Mouse (Mus musculus) gastrocnemius, adult 18-20 months (tissue): ENCODE data around the gene Opn5. TPM values are rescaled to one million over a fixed set of nuclear protein-coding genes. Genes with fewer than 3 reads are reported as not detected.

Experiments
- DNase-seq: peaks from one replicate; pipeline ENCODE4 v3.0.0; 2021; ENCODE audit warnings: low spot score
- long read RNA-seq, 2 experiments: library from polyadenylated mRNA; stranded (forward); transcript quantifications; one replicate each; pipeline ENCODE4 v2.0.0; 2021
- total RNA-seq, 2 experiments: library from RNA; stranded (reverse); gene quantifications; 2 replicates each; pipeline ENCODE4 v1.2.3; 2021

The Opn5 gene
- not detected for total RNA-seq
- long read RNA-seq, experiment 1: 0 reads
- long read RNA-seq, experiment 2: 0 reads

DNA sequence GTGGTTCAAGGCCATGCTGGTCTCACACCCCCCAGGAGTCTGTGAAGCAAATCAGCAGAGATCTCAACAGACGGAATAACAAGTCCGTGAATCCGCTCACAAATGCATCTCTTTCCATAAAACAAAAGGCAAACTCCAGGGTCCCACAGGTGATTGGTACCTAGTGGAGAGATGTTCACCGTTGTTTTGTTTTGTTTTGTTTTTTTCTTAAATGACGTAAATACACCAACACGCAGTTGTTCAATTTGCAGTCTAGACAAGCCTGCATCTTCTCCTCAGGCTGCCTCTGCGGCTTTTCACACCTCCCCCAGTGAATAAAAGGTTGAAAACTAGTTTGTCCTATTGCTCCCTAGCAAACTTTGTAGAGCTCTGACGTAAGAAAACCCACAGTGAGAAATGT, at the start of gene Opn5:
Opn5 (minus strand) TSS at position 101 of the 400 bp plus-strand sequence.
- no peak for DNase-seq

DNA sequence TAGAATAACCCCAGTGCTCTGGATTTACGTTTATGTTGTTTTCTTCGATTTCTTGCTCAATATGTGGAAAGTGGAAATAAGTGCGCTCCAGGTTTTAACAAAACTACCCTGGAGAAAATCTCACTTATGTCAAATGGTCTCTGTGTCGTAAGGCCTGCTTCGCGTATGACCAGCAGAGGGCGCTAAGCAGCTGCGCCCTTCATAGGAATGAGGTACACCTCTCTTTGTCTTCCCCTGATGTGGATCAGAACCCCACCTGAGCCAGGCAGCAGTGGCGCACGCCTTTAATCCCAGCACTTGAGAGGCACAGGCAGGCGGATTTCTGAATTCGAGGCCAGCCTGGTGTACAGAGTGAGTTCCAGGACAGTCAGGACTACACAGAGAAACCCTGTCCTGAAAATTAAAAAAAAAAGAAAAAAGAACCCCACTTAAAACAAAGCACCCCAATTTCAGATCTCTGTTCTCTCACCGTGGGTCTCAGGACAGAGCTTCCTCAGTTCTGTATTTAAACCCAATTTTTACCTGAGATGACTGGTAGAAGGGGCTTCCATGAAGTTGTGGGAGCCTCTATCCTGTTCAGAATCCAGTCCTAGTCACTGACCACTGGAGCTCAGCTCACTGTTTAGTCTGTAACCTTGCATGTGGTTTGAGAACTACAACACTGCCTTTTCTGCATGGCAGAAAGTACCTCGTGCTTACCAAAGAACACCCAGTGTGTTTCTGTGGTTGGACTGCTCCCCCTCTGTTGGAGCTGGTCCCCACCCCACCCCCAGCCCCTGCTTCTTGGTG, 47.6 kb upstream of the Opn5 start:
- DNase-seq: peak; percentile 14

DNA sequence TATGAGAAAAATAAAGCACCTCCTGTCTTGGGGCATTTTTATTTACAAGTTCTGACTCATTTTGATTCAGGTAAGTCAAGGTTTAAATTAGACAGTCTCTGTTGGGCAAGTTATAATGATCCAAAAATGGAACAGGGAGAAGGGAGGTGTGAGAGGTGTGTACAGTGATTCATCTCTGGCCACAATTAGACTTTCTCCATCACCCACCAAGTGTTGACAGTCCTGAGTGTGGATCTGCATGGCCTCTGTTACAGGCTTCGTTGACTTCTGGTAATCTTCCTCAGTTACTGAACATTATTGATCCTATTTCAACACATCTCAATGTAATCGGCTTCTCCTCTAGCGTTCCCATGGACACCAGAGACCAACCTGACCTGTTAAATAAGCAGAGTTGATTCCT, 32.2 kb upstream of the Opn5 start:
- no peak for DNase-seq

DNA sequence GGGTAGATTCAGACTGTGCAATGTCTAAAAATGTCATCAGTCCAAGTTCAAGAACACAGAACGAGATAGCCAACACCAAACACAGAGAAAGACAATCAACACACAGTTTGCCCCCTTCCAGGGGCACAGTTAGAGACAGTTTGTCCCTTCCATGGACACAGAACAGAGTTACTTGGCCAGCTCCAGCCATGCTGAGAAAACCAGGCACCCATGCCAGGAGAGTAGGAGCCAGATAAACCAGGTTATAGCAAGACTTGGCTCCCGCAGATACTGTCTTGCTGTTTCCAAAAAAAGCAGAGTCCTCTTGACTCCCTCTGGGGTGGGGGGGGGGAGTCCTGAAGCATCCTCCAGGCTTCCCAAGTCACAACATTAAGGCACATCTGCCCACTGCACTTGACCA, 19.0 kb upstream of the Opn5 start:
- DNase-seq: no peak

DNA sequence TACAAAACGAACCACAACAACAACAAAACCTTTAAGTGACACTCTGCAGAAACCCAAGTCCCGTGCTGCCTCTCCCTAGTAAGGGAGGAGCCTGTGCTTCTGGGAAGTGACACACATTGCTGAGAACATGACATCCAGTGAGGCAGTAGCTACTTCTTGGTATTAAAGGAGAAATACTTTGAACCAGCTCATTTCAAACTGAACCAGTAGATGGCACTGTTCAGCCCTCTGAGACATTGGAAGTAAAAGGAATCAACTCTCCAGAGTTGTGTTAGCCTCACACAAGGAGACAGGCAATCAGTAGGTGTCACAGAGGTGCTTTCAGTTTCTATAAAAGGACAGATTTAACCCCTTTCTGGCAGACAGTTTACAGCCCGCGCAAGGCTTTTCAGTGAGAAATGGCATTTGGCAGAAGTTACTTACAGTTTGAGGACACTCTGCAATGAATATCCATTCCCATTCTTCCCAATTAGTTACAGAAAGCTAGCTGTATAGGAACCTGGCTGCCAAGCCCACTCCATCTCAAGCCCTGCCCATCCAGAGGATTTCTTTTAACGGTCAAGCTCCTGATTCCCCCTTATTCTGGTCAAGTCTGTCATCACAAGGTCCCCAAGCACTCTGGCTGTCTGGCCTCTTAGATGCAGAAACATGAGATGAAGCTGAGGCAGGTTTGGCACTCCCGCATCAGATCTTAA, 2.0 kb upstream of the Opn5 start:
- peak; percentile 50 for DNase-seq

DNA sequence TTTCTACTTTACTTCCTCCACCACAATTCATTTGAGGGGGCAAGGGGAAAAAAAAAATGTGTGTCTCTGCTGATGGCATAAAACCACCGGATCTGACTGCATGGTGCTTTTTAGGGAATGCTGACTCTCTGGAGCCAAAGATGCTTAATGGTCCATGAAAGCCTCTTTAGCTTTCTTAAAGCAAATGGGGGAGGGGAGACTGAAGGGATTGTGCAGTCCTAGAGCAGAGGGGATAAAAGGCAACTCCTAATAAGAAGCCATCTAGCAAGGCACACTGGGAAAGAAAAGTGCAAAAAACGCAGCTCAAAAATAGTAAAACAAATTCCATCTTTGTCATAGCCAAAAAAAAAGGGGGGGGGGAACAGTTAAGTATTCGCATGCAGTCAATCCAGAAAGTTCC, 2.9 kb downstream of the Opn5 start:
- no peak for DNase-seq

DNA sequence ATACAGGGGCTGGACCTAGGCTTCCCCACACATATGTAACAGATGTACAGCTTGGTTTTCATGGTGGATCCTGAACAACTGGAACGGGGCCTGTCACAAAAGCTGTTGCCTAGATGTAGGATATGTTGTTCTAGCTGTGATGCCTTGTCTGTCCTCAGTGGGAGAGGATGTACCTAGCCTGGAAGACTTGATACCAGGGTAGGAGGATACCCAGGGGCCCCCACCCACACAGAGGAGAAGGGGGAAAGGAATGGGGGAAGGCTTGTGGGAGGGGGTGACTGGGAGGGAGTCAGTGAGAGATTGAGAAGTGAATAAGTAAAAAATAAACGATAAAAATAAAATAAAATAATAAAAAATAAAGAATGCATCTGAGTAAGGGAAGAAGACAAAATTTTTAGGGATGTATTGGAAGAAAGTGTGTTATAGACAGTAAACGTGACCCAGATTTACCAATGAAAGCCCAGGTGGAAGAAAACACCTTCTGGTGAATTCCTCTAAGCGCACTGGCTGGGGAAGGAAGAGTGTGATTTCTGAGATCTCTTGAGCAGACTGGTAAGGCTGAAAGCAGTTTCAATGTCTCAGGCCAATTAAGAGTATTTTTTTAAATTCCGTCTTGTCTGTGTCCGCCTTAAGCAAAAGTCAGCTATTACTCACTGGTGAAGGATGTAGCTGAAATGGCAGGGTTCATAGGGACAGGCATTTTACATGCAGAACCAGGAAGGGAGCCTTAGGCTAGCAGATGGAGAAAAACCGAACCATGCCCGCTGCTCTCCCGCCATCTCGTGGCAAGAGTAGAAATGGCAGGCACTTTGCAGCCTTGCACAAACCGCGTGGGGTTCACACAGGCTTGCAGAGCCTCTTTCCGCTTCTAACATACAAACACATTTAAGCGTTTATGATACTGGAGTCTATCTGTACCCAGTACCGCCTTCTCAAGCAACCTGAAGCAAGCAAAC, 8.1 kb downstream of the Opn5 start:
- peak; percentile 36 for DNase-seq

DNA sequence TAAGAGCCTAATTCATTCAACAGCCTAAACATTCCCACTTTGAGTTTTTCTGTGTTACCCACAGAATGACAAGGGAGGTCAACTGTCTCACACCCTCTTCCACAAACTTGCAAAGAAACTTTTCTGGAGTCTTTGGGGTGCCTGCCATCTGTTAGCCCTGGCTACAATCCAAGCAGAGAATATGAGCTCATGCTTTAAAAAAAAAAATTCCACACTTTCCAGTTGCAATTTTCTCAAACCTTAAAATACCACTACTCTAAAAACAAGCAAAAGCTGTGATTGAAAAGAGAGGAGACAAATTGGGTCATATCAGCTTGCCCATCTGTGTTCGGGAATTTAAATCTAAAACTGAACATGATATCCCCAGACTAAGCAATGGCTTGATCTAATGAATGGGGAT, 24.7 kb downstream of the Opn5 start:
- DNase-seq: no peak

DNA sequence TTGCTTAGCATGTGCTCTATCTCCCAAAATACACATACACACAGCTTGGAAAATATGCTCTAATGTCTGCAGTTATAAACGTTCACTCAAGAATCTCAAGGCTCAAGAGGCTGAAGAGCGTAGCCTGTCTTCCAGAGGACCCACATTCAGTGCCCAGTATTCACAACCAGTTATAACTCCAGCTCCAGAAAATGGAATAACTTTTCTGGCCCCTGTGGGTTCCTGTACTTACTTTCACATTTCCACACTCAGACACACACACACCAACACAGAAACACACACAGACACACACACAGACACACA, 28.2 kb downstream of the Opn5 start:
- no peak for DNase-seq

DNA sequence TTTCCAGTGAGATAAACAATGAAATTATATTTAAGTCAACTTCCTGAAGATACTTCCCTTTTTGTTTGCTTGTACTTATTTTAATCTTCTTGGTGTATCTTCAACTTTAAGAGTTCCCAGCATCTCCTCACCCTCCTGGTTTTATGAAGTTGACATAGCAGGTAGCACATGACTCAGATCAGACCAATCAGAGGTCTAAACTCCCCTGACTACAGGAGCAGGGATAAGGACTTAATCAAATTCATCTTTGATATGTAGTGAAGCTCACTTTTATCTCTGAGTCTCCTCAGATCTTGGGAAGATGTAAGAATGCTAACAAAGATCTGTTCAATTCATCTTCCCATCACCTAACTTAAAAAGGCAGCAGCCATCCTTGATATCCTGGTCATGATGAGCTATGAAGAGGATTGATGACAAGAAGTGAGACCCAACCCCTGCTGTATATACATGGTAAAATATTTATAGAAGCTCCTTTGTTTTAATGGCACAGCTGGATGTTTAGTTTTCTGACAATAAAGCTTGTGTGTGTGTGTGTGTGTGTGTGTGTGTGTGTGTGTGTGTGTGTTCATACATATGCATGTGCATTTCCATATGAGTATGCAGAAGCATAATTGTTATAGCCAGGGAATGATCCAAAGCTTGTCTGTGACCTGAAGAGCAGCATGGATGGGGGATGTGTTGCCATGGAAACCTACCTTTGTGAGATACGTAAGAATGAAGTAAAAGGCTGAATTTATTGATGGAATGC, 28.7 kb downstream of the Opn5 start:
- DNase-seq: no peak

DNA sequence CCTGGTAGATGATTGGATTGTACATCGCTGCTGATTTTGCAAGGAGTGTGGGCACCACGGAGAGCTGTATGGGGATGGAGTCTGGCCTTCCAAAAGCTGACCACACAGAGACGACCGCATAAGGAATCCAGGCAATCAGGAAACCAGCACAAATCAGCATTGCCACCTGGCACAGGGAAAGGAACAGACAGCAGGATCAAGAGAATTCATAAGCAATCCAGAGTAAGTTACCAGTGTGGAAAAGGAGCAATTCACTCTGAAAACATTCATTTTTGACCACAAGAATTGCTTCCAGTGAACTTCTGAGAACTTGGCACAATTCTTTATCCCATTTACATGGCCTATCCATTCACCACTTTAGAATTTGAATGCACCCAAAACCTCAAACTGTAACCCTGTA, 30.6 kb downstream of the Opn5 start:
- DNase-seq: no peak

DNA sequence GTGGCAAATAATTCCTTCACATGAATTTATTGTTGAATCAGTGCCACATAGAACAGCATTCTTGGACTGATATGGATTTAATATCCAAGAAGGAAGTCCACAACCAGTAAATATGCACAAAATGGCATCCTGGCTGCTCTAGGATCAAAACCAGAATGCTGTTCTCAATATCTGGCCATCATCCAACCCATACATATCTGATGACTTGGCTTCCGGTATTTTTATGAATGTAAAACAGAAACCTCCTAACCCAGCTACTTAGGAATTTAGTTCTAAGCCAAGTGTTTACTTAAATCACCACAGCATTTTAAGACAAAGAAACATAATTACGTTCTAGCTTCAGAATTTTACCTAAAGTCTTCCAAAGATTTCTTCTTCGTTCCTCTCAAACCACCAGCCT, 31.0 kb downstream of the Opn5 start:
- DNase-seq: no peak

DNA sequence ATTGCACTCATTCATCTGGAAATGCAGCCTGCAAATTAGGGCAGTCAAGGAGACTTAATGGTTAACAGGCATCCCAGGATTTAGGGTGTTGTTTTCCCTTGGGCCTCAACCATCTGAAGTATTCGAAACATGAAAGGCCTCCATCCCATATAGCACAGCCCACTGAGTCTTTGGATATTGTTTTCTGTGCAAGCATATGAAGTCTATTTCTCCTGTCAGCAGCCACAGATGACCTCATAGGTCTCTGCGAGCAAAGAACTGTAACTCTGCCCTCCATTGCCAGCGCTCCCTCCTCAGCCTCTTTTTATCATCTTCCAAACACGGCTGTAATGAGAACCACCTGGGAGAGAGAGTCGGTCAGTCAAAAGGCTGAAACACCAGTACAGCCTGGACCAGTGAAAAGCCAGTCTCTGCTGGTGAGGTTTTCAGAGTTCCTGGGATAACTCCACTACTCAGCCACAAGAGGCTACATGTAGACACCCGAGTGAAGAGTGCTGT, 34.5 kb downstream of the Opn5 start:
- DNase-seq: no peak

DNA sequence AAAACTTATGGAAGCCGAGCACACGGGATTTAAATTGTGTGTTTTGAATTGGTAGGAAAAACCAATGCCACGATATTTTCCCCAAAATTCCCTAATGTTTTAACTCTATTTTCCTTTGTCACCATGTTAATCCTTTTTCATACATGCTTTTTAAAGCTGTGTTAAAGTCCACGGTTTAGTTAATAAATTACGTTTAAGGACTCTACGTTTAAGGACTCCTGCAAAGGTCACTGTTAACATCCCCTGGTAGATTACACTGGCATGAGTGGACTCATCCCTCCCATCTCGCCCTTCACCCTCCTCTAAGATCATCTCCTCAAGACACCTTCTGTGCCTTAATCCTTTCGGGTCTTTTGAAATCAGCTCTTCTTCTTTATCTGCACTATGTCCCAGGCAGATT, 37.4 kb downstream of the Opn5 start:
- DNase-seq: no peak

DNA sequence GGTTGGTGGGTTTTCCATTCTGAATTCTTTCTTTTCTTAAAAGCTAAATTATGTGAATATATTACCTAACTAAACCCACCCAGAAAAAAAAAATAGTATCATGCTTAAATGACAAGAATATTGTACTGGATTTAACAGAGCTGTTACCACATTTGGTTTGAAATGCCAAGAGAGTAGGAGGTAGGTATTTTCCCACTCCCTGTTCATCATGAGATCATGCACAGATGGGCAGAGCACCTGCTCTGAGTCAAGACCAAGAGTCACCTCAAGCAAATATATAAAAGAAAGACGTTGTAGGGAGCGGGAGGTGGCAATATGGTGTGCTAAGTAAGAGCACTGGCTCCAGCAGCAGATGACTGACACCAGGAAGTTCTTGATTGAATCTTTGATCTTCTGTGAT, 61.6 kb downstream of the Opn5 start:
- DNase-seq: no peak

DNA sequence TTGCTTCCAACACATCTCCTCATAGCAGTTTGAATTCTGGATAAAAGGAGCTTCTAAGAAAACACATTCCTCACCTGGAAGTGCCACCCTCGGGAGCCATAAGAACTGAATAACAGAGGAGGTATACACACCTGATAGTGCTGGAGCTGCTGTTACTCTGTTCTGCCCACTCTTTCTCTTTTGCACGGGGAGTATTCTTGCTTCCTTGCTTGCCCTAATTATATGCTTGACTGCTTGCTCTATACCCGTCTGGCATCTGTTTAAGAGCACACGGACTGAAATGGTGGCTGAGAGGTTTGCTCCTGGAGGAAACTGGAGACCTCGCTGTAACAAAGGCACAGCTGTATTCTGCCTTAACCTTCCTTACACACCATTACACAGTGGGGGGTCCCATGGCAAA, 81.0 kb downstream of the Opn5 start:
- no peak for DNase-seq

DNA sequence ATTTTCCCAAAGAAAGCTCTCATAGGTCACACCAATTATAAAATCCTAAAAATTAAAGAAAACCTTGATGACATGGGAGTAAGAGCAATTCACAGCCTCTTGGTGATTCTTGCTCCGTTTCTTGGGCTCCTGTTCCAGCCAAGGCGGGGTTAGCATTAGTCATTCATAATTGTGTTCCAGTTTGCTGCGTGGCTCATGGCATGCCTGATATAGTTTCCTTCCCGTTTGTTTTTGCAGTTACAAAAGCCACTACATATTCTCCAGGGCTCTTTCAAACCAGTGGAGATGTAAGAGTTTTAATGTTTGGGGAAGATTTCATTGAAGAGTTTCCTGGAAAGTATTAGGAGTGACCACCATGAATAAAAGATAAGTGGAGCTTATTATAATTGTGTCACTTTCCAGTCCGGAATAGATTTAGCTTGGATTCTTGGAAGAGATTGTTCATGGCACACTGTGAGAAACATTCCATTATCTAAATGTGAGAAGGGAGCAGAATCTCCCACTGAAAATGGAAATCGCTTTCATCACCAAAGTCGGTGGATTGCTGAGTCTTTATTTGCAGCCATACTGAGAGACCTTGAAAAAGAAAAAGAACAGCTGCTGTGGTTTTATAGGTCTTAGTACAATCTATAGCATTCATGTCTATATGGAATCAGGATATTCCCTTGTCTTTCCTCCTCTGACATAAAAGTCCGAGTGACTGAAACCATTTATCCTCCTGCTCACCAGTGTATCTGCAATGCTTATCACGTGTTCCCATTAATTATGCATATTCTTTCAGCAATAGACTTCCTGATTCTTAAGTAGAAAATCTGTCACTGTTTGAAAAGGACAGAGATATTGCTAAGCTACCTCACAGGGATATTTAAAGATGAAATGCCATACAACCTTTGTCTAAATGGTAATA, 101.6 kb downstream of the Opn5 start:
- no peak for DNase-seq
